Mouse (Mus musculus): ENCODE measurements around the gene Cfap46. TPM values are rescaled to one million over a fixed set of nuclear protein-coding genes. Genes with fewer than 3 reads are reported as not detected.

Gene Cfap46
- polyA plus RNA-seq, 1 experiment: not detected

- Histone ChIP-seq H3K27ac (ENCODE audit: insufficient read depth, low read depth, low read length) (no peak overlapping the region), H3K4me1 (ENCODE audit: control insufficient read depth, insufficient read depth, low read length) (no peaks in the 10 kb centered on the region), H3K4me3 (ENCODE audit: insufficient read depth, low read depth, low read length) (no peak overlapping the region)
- TF ChIP-seq POLR2A (IDR thresholded peaks at IDR 0.05; ENCODE audit: insufficient read depth, low read depth, low read length) (no peak), CTCF (IDR thresholded peaks at IDR 0.05; ENCODE audit: insufficient read depth, low read depth, low read length) (no peak)
- WGBS: 94% methylated on average over 13 of the region's 13 CpGs
Observed at GRCm38 (mm10) chr7:139622568-139622967, 61.0 kb downstream of the Cfap46 start.

GRCm38 (mm10) chr7:139615767-139616766 is 67.5 kb downstream of the Cfap46 start:
- H3K27ac ChIP-seq (ENCODE audit: insufficient read depth, low read depth, low read length): no peak overlapping the region
- TF ChIP-seq CTCF (IDR thresholded peaks at IDR 0.05; ENCODE audit: insufficient read depth, low read depth, low read length) (peak; percentile 73), POLR2A (IDR thresholded peaks at IDR 0.05; ENCODE audit: insufficient read depth, low read depth, low read length) (no peak)
- WGBS: 30% methylated on average over 12 of the region's 12 CpGs
- peaks cover 7% of the 10 kb centered on the region for H3K4me1 ChIP-seq (ENCODE audit: control insufficient read depth, insufficient read depth, low read length)
- no peak overlapping the region for H3K4me3 ChIP-seq (ENCODE audit: insufficient read depth, low read depth, low read length)

GRCm38 (mm10) chr7:139610328-139610727 is 73.3 kb downstream of the Cfap46 start:
- 88% methylated on average over 2 of the region's 2 CpGs for WGBS
- H3K4me3 ChIP-seq (ENCODE audit: insufficient read depth, low read depth, low read length): no peak overlapping the region
- H3K27ac ChIP-seq (ENCODE audit: insufficient read depth, low read depth, low read length): no peak overlapping the region
- no peaks in the 10 kb centered on the region; the same call in 1 of the 2 replicates for H3K4me1 ChIP-seq (ENCODE audit: control insufficient read depth, insufficient read depth, low read length)
- TF ChIP-seq POLR2A (IDR thresholded peaks at IDR 0.05; ENCODE audit: insufficient read depth, low read depth, low read length) (no peak), CTCF (IDR thresholded peaks at IDR 0.05; ENCODE audit: insufficient read depth, low read depth, low read length) (no peak)

DNA sequence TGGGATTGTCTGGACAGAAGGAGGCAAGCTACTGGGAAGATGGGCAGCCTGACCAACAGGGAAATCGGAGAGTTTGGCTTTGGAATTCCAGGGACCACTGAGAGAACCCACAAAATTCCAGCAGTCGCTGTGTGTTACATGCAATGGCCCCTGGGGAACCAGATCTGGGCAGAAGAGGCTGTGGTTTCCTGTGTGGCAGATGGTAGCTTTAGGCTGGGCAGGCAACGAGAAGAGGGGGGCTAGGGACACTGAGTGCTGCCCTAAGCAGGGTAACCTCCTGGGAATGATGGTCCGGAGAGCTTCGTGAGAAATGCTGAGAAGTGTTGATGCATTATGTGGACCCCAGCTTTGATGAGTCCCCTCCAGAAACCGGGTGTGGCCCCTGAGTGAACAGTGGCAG is 87.8 kb downstream of the Cfap46 start:
- H3K4me1 ChIP-seq (ENCODE audit: control insufficient read depth, insufficient read depth, low read length): no peaks in the 10 kb centered on the region
- 81% methylated on average over 6 of the region's 6 CpGs for WGBS
- no peak overlapping the region for H3K27ac ChIP-seq (ENCODE audit: insufficient read depth, low read depth, low read length)
- no peak overlapping the region for H3K4me3 ChIP-seq (ENCODE audit: insufficient read depth, low read depth, low read length)
- TF ChIP-seq CTCF (IDR thresholded peaks at IDR 0.05; ENCODE audit: insufficient read depth, low read depth, low read length) (no peak), POLR2A (IDR thresholded peaks at IDR 0.05; ENCODE audit: insufficient read depth, low read depth, low read length) (no peak)

DNA sequence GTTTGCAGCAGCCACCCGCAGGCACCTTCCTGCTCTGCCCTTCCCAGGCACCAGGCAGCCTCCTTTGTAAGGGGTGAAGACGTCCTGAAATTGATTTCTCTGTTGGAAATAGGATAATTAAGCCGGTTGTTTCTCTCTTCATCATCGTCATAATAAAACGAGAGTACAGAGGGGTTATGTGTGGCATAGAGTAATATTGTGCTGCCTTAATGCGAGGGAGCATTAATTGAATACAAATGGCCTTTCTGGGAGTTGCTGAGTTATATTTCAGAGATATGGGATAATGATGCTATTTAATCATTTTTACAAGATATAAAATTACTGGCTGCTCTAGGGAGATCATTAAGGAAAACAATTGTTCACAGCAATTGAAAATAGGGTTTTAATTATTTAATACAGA is 88.3 kb downstream of the Cfap46 start:
- Histone ChIP-seq H3K4me1 (ENCODE audit: control insufficient read depth, insufficient read depth, low read length) (no peaks in the 10 kb centered on the region), H3K27ac (ENCODE audit: insufficient read depth, low read depth, low read length) (no peak overlapping the region), H3K4me3 (ENCODE audit: insufficient read depth, low read depth, low read length) (no peak overlapping the region)
- 89% methylated on average over 6 of the region's 6 CpGs for WGBS
- TF ChIP-seq CTCF (IDR thresholded peaks at IDR 0.05; ENCODE audit: insufficient read depth, low read depth, low read length): no peak
- TF ChIP-seq POLR2A (IDR thresholded peaks at IDR 0.05; ENCODE audit: insufficient read depth, low read depth, low read length): no peak

DNA sequence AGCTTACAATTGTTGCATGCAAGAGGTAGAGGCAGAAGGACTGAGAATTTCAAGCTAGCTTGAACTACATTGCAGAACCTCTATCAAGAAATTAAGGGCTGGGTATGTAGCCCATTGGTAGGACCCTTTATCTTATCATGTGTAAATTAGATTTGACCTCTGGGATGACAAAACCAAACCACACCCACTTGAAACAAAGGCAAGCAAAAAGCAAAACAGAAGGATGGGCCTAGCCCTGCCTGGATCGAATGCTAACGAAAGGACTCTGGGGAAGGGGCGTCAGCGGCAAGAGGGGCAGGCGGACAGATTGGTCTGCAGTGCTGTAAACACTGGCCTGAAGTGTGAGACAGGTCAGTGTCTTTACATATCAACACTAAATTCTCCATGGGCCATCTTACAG is 92.3 kb downstream of the Cfap46 start:
- no peak overlapping the region for H3K27ac ChIP-seq (ENCODE audit: insufficient read depth, low read depth, low read length)
- WGBS: 95% methylated on average over 5 of the region's 5 CpGs
- no peaks in the 10 kb centered on the region for H3K4me1 ChIP-seq (ENCODE audit: control insufficient read depth, insufficient read depth, low read length)
- H3K4me3 ChIP-seq (ENCODE audit: insufficient read depth, low read depth, low read length): no peak overlapping the region
- TF ChIP-seq POLR2A (IDR thresholded peaks at IDR 0.05; ENCODE audit: insufficient read depth, low read depth, low read length) (no peak), CTCF (IDR thresholded peaks at IDR 0.05; ENCODE audit: insufficient read depth, low read depth, low read length) (no peak)

DNA sequence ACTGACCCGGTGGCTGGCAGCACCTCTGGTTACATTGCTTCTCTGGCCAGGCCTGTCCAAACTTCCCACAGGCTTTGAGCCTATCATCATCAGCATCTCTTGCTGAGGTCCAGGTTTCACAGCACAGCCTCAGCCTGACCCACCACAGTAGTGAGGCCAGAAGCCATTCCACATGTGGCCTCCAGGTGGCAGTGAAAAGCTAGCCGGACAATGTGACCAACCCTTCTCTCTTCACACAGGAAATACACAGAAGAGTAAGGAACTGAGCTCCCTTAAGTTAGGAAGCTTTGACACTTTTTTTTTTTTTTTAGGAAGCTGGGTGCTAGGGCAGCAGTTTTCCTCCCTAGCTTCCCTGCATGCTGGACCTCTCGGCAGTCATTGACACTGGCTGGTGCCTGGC is 93.3 kb downstream of the Cfap46 start:
- TF ChIP-seq CTCF (IDR thresholded peaks at IDR 0.05; ENCODE audit: insufficient read depth, low read depth, low read length) (0 out of 2 replicates have a peak, but pooled peaks have one; percentile 23), POLR2A (IDR thresholded peaks at IDR 0.05; ENCODE audit: insufficient read depth, low read depth, low read length) (no peak)
- 43% methylated on average over 3 of the region's 3 CpGs for WGBS

GRCm38 (mm10) chr7:139587919-139588318 is 95.7 kb downstream of the Cfap46 start:
- 47% methylated on average over 7 of the region's 7 CpGs for WGBS
- Histone ChIP-seq H3K27ac (ENCODE audit: insufficient read depth, low read depth, low read length) (no peak overlapping the region), H3K4me1 (ENCODE audit: control insufficient read depth, insufficient read depth, low read length) (peaks cover 14% of the 10 kb centered on the region), H3K4me3 (ENCODE audit: insufficient read depth, low read depth, low read length) (no peak overlapping the region)
- no peak for TF ChIP-seq CTCF (IDR thresholded peaks at IDR 0.05; ENCODE audit: insufficient read depth, low read depth, low read length)
- no peak for TF ChIP-seq POLR2A (IDR thresholded peaks at IDR 0.05; ENCODE audit: insufficient read depth, low read depth, low read length)

More for the DNA sequence above, 93.3 kb downstream of the Cfap46 start:
- H3K4me1 ChIP-seq (ENCODE audit: control insufficient read depth, insufficient read depth, low read length): 0 out of 2 replicates have a peak, but pooled peaks cover under 1% of the 10 kb centered on the region
- no peak overlapping the region for H3K4me3 ChIP-seq (ENCODE audit: insufficient read depth, low read depth, low read length)
- H3K27ac ChIP-seq (ENCODE audit: insufficient read depth, low read depth, low read length): no peak overlapping the region

DNA sequence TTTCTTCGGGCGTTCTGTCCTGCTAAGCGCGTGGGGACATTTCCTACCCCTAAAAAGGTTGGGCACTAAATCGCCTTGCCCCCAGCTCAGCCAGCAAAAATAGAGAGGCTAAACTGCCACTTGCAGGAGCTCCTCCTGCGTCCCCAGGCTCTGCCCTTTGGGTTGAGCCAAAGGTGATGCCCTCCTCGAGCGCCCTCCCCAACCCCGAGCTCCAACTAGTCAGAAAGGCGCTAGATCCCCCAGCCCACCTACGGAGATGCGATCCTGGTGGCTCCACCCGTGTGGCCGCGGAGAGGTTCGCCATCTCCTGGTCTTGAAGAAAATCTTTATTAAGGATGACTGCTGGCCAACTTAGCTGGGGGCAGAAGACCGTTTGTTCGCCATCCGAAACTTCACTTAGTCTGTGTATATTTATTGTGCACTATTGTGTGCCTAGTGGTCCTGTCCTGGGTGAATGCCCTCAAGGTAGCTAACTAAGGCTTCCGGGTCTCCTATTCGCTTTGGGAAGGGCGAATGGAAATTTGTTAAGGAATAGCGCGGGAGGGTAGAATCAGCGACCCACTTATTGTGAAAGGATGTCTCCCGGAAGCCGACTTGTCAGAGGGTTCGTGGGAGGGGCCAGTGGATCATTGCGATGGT is 98.3 kb downstream of the Cfap46 start:
- TF ChIP-seq POLR2A (IDR thresholded peaks at IDR 0.05; ENCODE audit: insufficient read depth, low read depth, low read length): no peak
- TF ChIP-seq CTCF (IDR thresholded peaks at IDR 0.05; ENCODE audit: insufficient read depth, low read depth, low read length): no peak
- H3K27ac ChIP-seq (ENCODE audit: insufficient read depth, low read depth, low read length): no peak overlapping the region
- H3K4me1 ChIP-seq (ENCODE audit: control insufficient read depth, insufficient read depth, low read length): peaks cover 34% of the 10 kb centered on the region
- 11% methylated on average over 29 of the region's 29 CpGs for WGBS
- H3K4me3 ChIP-seq (ENCODE audit: insufficient read depth, low read depth, low read length): no peak overlapping the region

Data from olfactory bulb, adult 2 months (tissue).